Mouse (Mus musculus): ENCODE results near the gene Gm45337.

DNA sequence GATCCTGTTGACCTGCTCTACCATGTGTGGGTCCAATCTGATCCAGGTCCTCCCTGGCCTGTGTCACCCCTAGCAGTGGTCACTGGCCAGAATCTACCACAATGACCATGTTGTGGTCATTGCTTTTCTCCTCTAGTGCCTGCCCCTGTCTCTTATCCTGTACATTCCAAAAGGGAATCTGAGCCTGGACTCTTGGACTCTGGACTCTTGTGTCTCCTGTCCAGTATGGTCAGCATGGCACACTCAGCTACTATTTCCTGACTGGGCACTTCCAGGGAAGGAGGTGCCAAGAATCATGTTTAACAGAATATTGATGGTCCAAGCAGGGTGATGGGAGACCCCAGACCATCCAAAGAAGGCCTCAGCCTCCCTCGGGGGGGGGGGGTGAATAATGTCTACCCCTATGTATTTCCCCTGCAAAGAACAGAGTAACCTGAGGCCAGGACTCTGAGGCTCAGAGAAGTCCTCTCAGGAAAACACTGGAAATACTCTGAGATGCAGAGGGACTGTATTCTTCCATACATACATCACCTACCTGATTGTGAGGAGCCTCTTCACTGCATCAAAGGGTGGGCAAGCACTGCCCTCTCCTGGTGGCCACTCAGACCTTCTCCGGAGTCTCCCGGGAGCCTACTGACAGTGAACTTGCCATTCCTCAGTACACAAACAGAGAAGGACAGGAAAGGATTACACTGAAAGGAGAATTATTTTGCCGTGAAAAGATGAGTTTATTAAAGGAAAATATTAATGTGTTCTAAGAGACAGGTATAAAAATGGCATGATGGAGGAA, 10.0 kb downstream of the Gm45337 start:
- TF ChIP-seq GATA1 (IDR thresholded peaks at IDR 0.05; ENCODE audit: borderline replicate concordance, low read length) (no peak), CTCF (IDR thresholded peaks at IDR 0.05; ENCODE audit: low read depth, low read length) (no peak)
